Mouse (Mus musculus) adrenal gland, adult 8-10 months (tissue): Measurements from ENCODE around the gene Mlph. TPM values are rescaled to one million over a fixed set of nuclear protein-coding genes. Genes with fewer than 3 reads are reported as not detected.
A peak's percentile ranks its signal among the peaks of the same experiment; 100 is the strongest.

Experiments
- DNase-seq: peaks from one replicate; pipeline ENCODE4 v3.0.0; 2022
- total RNA-seq, 4 experiments: library from RNA; stranded (reverse); gene quantifications; 2 replicates each; pipeline ENCODE4 v1.2.4; 2022

Gene Mlph
- total RNA-seq, 4 experiments from 2014 or later, result 3.8 to 7.5 (median 5.4) TPM

GRCm38 (mm10) chr1:90969881-90970390 is 55.1 kb downstream of the Mlph start:
- DNase-seq, result no peak

- DNase-seq, result peak; percentile 88
Measured at GRCm38 (mm10) chr1:90972911-90973573, 58.2 kb downstream of the Mlph start.

GRCm38 (mm10) chr1:90973574-90973911 is 58.7 kb downstream of the Mlph start:
- no peak for DNase-seq

- DNase-seq, result peak; percentile 86
Measured at GRCm38 (mm10) chr1:90974906-90975649, 60.2 kb downstream of the Mlph start.

GRCm38 (mm10) chr1:90975960-90976359 is 61.1 kb downstream of the Mlph start:
- DNase-seq, result no peak

- no peak for DNase-seq
Measured at GRCm38 (mm10) chr1:90980638-90981330, 65.9 kb downstream of the Mlph start.

GRCm38 (mm10) chr1:90981346-90981745 is 66.5 kb downstream of the Mlph start:
- DNase-seq, result no peak

GRCm38 (mm10) chr1:90995916-90996315 is 81.0 kb downstream of the Mlph start:
- DNase-seq, result no peak

- no peak for DNase-seq
Measured at GRCm38 (mm10) chr1:90997136-90997535, 82.3 kb downstream of the Mlph start.

- no peak for DNase-seq
Measured at GRCm38 (mm10) chr1:90997641-90998040, 82.8 kb downstream of the Mlph start.

- no peak for DNase-seq
Measured at GRCm38 (mm10) chr1:90998268-90998890, 83.5 kb downstream of the Mlph start, which contains the start of gene Lrrfip1. Lrrfip1 (plus strand) TSS chr1:90998737.

- no peak for DNase-seq
Measured at GRCm38 (mm10) chr1:90998891-90999611, 84.2 kb downstream of the Mlph start.

GRCm38 (mm10) chr1:90999911-91000601 is 85.2 kb downstream of the Mlph start:
- DNase-seq, result no peak

Other genes starting within 250 kb of the Mlph start
- gene Col6a3, start 71.1 kb upstream of the Mlph start, total RNA-seq, result 10 to 100 TPM; 14.7 to 40.9 (median 19.8) TPM
- not detected for gene Prlh, start 38.0 kb downstream of the Mlph start, total RNA-seq
- not detected for gene Rab17, start 54.6 kb downstream of the Mlph start, total RNA-seq
- 10 to 100 TPM; 50.3 to 77.4 (median 59.8) TPM for gene Lrrfip1, start 83.7 kb downstream of the Mlph start, total RNA-seq
- not detected for gene Rbm44, start 230.0 kb downstream of the Mlph start, total RNA-seq